Mouse (Mus musculus): ENCODE data around the gene Foxi1.
A peak's percentile ranks its signal among the peaks of the same experiment; 100 is the strongest.

Gene Foxi1

GRCm38 (mm10) chr11:34158916-34159315 lies 49.0 kb downstream of the Foxi1 start:
- peak; percentile 24 to 75 for DNase-seq

GRCm38 (mm10) chr11:34155235-34155634 lies 52.7 kb downstream of the Foxi1 start:
- peak; percentile 31 to 70 for DNase-seq
